Mouse (Mus musculus) right cerebral cortex, postnatal 10 days (tissue): ENCODE results near the gene Pld2.

Experiments
- DNase-seq, 2 experiments: peaks; one replicate each; pipeline ENCODE4 v3.0.0; 2021; ENCODE audit warnings: low spot score in 2 of 2

Gene Pld2

DNA sequence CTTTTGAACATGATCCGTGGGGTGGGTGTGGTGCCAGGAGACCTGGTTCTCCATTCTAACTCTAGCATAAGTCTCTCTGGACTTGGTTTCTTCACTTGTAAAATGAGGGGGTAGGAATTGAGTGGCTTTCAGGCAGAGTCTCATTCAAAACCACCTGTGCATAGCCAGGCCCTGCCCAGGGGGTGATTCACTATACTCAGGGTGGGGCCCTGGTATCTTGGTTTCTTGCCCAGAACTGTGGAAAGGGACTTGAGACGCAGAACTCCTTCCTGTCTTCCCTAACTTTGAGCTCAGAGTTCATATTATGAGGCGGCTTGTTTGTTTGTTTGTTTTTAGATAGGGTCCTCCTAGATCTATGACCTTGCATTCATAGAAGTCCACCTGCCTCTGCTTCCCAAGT, 37.3 kb downstream of the Pld2 start:
- DNase-seq = no peak

DNA sequence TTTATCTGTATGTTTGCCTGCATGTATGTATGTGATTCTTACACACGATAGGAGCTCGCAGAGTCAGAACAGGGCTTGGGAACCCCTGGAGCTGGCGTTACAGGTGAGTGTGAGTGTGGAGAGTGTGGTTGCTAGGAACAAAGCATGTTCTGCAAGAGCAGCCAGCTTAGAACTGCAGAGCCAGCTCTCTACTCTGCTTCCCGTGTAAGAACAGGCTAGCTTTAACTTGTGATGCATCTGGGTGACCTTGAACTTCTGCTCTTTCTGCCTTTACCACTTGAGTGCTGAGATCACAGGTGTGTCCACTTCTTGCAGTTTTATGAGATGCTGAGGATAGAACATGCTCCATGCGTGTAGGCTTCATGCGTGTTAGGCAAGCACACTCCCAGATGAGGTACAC, 39.1 kb downstream of the Pld2 start:
- DNase-seq = no peak

DNA sequence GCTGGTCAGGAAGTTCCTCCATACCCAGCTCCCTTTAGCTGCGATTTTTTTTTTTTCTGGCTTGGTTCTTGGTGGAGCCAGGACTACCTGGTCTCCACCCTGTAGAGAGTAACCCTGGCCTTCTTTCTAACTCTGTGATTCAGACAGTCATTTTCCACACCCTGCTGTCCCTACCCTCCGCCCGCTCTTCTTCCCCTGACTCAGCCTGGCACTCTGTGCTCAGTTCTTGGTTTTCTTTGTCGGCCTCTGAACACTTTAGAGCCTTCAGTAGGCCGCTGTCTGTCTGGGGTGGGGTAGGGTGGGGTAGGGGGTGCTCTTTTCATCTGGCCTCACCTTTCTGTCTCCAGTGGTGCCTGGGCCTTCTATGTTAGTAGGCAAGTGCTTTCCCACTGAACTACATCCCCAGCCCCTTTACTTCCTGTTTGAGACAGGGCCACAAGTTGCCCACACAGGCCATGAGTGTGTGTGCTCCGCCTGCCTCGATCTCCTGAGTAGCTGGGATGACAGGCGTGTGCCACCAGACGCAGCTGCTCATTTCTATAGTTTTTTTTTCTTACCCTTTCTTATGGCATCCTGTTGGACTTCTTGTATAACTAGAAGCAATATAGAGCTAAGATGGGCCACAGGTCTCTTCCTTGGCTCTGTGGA, 40.0 kb downstream of the Pld2 start:
- no peak for DNase-seq

DNA sequence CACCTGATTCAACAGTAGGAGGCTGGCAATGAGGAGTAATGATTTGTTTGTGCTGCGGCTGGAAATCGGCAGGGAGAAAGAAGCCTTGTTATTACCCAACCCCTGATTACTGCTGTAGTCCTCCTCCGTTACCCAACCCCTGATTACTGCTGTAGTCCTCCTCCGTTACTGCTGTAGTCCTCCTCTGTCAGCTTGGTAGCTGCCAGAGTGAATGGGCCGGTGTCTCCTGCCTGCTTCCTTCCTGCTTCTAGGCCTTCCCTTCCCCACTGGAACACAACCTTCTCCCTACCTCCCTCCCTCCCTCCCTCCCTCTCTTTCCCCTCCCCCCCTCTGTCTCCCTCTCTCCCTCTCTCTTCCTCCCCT, 40.5 kb downstream of the Pld2 start:
- no peak for DNase-seq

DNA sequence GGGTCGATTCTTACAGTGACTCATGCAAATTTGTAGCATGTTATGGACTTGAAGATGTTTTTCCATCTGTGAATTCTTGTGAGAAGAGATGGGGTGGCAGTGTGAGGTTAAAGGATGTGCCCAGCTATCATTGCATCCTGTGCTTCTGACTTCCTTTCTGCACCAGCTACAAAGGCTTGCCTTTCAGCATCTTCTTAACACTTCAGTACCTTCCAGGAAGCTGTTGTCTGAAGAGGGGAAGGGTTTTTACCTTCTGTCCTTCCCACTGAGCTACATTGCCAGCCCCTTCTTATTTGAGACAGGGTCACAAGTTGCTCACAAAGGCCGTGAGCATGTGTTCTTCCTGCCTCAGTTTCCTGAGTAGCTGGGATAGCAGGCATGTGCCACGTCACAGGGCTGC, 41.1 kb downstream of the Pld2 start:
- DNase-seq = no peak

DNA sequence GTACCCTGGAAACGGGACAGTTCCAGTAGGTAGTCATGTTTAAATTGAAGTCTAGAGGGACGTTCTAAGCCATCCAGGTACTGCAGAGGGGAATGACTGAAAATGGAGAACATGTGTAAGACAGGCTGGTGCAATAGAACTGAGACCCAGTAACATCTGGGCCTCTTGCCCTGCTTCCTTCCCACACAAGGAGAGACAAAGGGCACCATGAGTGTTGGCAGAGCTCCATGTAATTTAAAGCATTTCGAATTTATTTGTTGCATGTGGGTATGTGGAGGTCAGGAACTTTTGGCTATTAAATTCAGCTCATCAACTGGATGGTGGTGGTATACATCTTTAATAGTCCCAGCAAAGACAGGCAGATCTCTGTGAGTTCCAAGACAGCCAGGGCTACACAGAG, 42.3 kb downstream of the Pld2 start:
- DNase-seq = no peak

DNA sequence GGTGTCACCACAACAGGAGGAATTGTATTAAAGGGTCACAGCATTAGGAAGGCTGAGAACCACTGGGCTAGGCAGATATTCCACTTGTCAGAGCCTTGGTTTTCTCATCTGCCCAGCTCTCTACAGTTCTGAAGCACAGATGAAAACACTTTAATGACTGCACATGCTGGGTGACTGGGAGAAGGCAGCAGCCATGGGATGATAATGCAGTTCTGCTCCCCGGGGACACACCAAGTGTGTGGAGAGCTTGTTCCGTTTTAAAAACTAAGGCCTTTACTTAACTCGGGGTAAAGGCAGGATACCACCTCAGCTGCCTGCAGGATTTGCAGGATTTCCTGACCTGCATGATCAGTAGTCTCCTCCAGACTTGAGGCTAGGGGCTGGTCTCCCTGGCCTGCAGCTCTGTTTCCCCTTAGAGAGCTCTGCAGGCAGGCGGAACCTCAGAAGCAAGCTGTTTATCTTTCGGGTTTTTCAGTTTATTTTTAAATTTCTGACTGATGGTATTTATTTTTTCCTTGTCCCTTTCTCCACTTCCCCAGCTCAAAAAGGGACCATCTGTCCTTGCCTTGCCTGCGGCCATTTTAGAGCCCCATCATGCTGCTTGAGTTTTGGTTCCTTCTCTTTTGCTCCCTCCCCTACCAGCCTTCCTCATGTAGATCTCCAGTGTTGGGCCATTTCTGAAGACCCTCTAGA, 43.3 kb downstream of the Pld2 start:
- DNase-seq = no peak

DNA sequence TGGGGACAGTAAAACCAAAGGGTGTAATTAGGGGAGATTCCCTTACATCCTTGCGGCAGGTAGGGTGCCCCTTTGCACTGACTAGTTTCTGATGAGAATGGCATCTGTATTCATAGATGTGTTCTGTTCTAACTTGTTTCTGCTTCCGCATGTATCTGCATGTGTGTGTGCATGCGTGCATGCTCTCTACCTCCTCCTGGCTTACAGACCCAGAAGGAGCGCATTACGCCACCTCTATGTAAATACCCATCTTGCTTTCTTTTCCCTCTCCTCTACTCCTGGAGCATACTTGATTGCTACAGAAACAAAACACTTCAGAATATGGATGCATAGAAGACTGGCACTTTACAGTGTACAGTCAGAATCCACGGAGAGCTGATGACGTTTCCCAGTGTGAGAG, 43.9 kb downstream of the Pld2 start:
- DNase-seq = no peak

DNA sequence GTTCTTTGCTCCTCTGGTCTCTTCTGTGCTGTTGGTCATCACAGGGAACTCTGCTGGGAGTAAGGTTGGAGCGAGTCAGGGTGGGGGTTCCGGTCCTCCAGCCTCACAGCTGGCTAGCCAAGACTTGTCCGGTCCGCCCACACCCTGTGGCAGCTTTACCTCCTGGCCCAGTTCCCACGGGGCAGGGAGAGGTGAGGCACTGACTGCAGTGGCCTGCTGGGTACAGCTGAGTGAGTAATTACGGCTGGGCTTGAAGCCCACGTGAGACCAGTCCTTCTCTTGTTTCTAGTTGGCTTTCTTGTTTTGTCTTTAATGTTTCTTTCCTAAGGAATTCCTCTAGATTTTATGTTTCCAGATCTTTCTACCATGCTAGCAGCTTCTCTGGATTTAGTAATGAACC, 45.6 kb downstream of the Pld2 start:
- peak in 1 of 2 experiments; percentile 63 for DNase-seq

DNA sequence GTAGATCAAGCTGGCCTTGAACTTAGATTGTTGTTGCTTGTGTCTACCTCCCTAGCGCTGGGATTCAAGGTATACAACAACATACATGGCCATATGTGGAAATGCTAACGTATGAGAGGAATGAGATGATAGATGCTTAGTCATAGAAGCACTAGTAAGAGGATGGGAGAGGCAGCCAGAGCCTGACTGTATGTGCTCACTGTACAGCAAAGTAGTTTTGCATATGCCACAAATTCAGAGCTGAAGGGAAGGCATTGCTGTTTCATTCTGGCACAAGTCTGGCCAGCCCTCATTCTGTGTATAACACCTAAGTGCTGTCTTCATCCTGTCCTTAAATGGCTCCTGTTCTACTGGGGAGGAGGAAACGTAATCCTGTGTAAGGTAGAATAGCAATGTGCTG, 46.4 kb downstream of the Pld2 start:
- DNase-seq = no peak

DNA sequence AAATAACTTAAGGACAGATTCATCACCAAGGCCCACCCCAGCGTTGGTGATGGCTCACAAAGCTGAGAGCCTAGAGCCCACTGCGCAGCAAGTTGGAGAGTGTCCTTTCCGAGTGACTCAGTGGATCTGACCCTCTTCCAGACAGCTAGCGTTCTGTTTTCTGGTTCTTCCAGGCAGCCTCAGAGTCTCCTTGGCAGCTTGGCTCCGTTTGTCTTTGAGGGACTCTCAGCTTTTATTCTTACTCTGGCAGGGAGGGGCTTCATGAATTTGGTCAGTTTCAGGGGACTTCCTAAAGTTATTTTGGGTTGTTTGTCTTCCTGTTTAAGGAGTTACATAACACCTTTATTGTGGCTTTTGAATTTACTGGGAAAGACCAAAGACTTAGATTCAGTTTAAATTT, 47.1 kb downstream of the Pld2 start:
- DNase-seq = no peak

DNA sequence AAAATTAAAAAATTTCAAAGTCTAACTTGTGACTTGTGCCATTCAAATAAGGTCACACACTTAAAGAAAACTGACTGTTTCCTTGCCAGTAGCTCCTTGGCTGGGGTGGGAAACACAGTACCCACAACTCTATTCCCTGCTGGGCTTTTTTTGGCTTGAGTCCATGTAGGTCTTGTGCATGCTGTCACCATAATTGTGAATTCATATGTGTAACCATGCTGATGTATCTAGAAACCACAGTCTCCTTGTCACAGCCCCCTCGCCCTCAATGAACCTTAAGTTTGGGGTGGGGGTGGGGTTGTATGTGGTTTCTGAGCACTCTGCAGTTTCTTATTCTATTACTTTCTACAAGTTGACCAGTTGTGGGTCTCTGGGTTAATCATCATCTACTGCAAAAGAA, 51.9 kb downstream of the Pld2 start:
- DNase-seq = no peak

DNA sequence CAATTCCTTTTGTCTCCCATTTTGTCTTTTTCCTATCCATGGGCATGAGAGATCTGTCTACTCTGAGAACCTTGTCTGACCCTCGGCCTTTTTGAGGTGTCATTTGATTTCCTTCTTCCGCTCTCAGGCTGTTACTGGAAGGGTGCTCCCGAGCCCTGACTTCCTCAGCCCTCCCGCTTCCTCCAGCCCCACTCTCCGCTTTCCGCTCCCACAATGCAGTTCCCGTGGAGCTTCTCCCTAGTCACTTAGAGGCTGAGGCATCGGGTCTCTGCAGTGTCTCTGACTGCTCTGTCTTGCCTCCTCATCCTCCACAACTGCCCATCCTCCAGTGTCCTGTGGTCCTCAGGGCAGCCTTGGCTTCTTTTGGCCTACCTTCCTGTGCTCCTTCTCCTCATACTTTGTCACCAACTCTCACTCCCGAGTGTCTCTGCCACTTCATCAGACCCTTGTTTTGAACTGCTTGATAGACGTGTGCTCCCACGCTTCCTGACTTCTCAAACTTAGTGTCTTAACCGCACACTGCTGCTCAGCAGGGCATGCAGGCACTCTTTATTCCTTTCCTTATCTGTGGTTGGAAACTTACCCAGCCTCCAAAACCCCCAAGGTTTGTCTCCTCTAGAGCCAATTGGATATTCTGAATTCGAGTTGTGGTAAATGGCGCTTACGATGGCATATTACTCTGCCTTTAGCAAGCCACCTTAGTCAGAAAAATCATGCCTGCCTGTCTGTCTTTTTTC, 54.6 kb downstream of the Pld2 start:
- no peak for DNase-seq

DNA sequence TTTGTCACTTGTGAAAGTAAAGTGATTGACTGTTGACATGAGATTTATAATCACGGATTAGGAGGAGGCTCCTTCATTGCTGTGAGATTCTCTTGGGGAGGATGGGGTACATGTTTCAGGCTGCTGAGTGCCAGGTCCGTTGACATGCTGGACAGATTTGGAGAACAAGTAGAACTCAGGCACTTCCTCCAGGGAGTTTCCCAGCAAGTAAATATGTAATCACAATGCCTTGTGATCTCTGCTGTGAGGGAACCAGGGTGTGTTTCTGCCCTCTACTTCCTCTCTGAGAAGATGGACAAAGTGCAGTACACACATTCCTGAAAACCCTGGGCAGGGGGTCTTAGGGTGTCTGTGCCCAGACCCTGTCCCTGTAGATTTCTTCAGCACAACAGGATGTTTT, 55.8 kb downstream of the Pld2 start:
- no peak for DNase-seq

DNA sequence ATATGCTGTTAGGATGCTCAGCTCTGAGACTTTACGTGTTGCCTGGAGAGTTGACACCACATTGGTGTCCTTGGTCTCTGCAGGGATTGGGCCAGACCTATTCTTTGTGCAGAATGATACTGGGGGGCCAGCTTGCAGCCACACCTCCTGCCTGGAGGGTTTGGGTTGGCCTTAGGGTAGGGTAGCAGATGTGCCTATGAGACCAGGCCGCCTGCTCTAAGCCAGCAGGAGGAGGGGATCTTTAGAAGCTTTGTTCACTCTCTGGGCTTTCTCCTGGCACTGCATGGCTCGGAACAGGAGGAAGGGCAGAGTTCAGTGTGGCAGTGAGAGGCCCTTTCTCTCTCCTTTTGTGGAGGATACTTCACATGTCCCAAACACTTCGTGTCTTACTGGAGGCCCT, 56.2 kb downstream of the Pld2 start:
- no peak for DNase-seq

DNA sequence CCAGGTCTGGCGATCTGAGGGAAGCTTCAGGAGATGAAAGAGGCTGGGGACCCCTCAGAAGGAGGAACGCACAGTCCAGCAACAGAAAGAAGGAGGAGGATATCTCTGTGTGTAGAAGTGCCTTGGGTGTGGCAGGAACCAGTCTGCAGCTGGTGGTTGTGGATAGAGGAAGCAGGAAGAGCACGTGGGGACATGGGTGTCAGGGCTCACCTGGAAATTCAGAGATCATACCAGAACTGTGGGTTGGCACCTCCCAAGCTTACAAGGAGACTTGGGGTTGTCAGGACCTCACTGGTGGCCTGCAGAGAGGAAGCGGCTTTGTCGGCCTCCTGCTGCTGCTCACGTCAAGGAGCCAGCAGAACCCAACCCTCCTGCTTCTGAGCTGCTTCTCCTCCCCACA, 57.4 kb downstream of the Pld2 start:
- DNase-seq = no peak

DNA sequence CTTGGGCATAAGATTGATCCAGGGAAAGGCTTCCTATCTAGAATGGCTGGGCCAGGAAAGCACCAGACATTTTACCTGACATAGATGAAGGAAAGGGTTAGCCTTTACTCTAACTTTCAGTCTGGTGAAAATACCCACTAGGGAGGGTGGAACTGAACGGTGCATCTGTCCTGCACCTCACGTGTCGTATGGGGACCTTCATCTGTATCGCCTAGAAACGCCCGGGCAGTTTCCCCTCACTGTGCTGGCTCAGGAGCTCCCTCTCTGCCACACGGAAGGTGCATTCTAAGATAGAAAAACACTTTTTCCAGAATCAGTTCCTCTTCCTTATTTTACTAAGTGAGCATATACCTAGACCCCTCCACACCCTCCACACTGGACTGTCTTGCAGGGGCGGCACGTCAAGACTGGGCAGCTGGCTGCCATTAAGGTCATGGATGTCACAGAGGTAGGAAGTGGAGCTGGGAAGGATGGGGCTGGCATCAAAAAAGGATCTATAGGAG, 58.6 kb downstream of the Pld2 start:
- no peak for DNase-seq

DNA sequence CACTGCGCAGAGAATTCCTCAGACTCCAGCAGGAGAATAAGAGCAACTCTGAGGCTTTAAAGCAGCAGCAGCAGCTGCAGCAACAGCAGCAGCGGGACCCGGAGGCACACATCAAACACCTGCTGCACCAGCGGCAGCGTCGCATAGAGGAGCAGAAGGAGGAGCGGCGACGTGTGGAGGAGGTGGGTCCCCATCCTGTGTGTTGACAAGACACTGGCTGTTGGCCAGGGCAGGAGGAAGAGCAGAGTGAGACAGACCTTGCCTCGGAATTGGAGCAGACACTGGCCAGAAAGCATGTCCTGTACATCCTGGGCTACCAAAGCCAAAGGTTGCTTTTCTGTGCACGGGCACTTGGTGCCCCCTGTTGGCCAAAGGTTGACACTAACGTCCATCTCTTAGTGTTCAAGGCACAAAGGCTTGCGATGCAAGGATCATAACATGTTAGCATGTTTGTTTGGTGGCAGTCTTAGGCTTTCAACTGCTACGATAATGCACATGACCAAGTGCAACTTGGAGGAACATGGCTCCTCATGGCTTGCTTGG, 65.2 kb downstream of the Pld2 start:
- peak; percentile 71 to 74 for DNase-seq

DNA sequence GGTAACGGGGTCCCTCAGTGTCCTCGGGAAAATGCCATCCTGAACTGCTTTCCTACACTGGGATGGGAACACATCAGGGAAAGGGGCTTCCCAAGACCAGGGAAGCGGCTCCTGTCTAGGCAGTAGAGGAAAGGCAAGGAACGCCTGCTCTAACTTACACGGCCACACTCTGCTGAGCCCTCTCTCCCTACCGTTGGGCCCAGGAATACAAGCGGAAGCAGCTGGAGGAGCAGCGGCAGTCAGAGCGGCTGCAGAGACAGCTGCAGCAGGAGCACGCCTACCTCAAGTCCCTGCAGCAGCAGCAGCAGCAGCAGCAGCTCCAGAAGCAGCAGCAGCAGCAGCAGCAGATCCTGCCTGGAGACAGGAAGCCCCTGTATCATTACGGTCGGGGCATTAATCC, 66.9 kb downstream of the Pld2 start:
- DNase-seq = no peak

DNA sequence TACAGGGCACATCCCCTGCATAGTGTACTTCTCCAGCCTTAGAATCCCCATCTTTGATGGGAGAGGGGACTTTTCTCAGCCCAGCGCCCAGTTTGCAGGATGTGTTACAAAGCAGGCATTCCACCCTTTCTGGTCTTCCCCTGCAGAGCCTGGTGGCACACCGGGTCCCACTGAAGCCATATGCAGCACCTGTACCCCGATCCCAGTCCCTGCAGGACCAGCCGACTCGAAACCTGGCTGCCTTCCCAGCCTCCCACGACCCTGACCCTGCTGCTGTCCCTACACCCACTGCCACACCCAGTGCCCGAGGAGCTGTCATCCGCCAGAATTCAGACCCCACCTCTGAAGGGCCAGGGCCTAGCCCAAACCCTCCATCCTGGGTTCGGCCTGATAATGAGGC, 67.7 kb downstream of the Pld2 start:
- peak in 1 of 2 experiments; percentile 28 for DNase-seq
